Mouse (Mus musculus) lung, postnatal 4 days (tissue): ENCODE measurements around the gene Rab5c.

Experiments
- DNase-seq, 2 experiments: peaks; one replicate each; pipeline ENCODE4 v3.0.0; 2021

Rab5c gene

DNA sequence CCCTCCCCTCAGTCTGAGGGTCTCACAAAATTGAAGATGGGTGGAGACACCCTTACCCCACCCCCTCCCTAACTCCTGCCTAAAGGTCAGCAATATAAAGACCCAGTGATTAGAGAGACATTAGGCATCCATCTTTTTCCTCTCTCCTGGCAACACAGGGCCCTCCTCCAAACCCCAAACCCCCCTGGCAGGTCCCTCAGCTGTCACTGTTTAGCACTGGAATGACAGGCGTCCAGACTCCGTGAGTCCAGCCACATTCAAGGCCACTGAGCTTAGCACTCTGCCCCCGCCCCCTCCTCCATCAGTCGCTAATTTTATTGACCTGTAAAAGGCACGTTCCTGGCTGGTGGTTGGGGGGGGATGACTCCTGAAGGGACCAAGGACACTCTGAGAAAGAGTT lies 44.9 kb downstream of the Rab5c start:
- no peak for DNase-seq

DNA sequence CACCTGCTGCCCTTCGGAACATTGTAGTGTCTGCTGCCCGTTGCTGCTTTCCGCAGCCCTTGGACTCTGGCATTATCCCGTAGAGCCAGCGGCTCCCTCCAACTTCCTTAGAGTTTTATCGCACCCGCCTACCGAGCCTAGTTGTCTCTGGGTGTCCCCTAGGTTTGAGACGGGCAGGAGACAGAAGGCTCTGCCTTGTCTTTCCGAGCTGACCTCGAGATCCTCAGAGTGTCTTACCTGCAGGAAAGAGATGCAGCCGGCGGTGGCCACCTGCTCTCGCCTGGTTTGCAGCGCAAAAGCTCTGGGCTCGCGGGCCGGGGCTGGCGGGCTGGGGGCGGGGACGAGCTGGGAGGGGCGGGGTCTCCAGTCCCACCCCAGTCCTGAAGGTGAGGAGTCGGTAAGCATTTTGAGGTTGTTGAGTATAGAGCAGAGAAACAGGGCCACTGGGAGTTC lies 45.8 kb downstream of the Rab5c start, which contains the start of gene Zfp385c:
TSS of gene Zfp385c (minus strand) at position 292 of the 453 bp plus-strand sequence.
- DNase-seq: no peak

DNA sequence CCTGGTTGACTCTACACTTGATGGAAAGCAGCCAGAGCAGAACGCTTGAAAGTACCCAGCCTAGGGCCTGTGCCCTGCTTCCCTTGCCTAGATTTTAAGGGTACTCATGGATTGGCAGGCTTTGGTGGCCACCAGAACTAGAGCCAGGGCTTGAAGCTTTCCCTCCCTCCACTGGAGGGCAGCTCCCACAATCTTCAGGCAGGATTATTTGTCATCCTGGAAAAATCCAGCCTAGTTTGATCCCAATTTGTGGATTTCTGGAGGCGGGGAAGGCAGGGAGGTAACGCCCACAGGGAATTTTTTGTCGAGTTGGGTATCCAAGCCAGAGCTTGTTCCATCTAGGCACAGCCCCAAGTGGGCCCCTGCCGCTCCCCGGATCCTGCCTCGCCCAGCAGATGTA lies 47.6 kb downstream of the Rab5c start:
- no peak for DNase-seq

DNA sequence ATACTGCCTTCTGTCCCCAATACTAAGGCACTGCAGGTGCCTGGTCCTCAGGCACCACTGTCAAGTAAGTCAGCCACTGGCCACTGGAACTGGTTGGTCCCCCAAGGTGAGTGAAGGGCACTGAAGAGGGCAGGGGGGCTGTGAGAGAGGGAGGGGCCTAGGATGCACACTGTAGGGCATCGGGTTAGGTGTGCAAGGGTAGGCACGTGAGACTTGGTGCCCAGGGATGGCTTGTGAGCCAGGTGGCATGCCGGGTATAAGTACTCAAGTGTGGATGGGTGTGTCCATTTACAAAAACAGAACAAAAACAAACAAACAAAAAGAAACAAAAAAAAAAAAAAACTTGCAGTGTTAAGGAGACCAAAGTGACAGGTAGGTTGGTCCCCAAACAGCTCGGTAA lies 49.6 kb downstream of the Rab5c start:
- no peak for DNase-seq

DNA sequence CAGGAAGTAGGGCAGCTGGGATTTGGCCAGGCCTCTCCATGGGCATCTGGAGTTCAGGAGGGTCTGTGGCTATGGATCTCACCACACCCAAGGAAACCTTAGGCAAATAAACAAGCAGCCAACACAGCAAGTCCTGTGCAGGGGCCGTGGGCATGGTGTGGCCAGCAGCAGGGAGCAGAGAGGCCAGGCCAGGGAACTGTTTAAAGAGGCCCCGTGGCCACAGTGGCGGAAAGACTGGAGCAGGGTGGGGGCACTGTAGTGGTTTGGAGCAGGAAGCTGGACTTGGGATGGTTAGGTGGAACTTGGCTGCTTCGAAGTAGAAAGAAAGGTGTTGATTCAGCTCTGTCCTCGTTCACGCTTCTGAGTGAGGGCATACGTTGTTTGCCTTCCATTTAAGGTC lies 50.8 kb downstream of the Rab5c start:
- DNase-seq: no peak

DNA sequence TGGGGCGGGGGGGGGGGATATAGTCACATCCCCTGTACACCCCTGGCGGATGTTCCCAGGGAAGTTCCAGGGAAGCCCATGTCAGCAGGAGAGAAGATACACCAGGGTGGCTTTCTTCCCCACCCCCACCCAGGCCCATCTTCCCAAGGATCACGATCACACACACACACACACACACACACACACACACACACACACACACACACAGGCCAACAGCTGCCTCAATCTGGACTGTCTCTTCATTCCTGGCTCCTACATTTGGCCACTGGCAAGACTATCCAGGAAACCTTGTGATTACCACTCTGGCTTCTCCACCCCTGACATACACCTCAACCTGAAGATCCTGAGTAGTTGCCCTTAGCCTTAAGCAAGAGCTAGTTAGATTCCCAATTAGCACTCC lies 52.6 kb downstream of the Rab5c start:
- no peak for DNase-seq

DNA sequence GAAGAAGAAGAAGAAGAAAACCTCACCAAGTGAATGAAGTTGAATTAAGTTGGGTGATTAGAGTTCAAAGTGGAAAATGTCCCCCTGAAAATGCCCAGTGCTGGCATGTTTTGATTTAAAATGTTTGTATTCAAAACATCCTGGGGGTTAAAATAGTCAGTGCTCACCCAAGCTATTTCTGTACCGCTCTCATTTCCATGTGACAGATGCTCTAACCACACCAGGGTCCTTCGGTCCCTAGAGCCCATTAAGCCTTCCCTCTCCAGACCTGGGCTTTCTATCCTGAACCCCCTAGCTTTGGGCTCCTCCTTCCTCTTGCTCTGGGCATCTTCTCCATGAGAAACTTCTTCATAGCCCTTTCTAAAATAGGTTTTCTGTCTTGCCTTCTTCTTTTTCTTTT lies 53.9 kb downstream of the Rab5c start:
- DNase-seq: no peak

DNA sequence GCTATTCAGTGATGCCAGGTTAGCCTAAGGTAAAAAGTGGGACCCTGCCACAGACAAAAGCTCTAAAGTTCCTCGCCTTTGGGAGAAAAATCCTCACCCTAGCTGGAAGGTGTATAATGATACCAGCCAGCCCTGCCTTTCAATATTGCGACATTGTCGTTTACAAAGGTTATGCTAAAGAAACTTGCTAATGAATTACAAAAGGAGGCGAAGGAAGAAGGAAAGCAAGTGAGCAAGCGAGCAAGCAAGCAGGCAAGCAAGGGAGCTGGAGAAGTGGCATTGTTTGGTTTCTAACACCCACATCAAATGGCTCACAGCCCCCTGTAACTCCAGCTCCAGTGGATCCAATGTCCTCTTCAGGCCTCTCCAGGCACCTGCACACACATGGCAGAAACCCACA lies 55.5 kb downstream of the Rab5c start:
- no peak for DNase-seq

DNA sequence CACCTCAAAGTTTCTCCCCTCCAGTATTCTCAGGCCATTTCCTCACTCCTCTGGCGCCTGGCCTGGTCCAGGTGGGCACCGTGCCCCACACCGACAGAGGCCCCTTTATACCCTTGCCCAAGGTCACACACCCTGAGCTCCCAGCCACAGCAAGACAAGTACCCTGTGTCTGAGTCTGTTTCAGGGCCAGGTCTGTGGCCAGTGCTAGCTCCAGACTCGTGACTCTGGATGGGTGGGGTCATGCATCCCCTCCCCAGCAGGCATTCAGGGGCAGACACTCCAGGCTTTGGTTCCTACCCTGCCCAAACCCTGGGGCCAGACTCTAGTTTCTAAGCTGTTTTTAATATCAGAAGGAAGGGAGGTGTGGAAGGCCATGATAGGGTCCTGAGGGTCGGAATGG lies 56.2 kb downstream of the Rab5c start:
- DNase-seq: no peak

DNA sequence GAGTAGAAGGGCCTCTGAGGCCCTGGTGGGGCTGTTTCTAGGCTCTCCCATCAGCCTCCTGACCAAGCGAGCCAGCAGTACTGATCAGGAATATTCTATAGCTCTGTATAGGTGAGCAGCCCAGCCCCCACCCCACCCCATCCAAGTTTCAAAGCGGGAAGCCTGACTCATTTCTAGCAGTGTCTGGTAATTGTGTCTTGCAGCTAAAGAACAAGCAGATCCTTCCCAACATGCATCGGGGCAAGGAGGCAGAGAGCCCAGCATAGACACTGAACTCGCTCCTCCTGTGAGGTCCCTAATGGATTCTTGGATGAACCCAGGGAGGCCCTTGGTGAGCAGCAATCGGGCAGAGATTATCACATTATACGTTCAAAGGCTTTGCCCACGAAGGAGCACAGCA lies 60.2 kb downstream of the Rab5c start:
- no peak for DNase-seq

DNA sequence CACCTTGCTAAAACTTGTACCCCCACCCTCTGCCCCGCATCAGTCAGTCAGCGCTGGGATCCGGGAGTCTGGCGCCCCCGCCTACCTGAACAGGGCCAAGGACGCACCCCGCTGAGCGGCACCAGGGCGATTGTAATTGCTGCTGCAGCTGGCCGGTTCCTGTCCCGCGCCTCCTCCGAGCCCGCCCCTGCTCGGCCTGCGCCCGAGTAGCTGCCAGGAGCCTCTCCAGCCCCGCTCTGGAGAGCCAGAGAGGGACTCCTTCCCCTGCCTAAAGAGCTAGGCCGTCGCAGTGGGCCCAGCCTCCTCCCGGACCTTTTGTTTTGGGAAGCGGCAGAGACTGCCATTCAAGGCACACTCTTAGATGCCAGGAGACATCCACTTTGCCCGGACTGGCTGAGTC lies 64.8 kb downstream of the Rab5c start:
- DNase-seq: peak; percentile 49 to 74

DNA sequence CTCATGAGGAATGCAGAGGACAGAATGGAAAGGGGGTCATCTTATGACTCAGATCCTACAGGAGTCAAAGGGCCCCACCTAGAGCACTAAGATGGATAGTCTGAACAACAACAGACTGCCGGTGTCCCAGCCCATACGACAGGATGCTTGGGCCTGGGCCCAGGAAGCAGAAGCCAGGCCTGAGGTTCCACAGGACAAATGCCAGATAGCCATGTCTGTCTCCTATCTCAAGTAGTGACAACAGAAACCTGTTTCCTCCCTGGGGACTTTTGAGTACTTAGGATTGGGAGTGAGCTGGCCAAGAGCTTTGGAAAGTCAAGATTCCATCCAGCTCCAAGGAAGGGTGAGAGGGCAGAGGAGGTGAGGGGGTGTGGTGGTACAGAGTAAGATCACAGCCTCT lies 66.1 kb downstream of the Rab5c start:
- DNase-seq: no peak

DNA sequence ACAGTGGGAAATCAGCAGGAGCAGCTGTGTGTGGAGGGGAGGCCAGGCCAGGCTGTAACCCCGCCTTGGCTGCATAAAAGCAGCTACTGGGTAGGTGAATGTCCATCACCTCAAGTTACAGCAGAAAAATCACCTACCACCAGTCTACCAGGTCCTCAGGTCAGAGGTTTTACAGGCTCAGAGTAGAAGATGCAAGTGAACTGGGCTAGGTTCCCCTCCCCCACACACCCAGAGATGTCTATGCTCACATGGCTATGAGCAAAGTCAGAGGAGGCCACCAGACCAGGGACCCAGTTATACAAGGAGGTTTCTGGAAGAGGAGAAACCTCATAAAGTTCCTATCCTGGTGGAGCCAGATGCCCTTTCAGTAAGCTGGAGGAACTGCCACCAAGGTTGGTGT lies 67.0 kb downstream of the Rab5c start:
- DNase-seq: no peak
